Mouse (Mus musculus) forelimb bud, embryonic 11.5 days (tissue): ENCODE measurements at regions not wholly inside any gene's neighbourhood (a gene's known extent, or its start where the extent isn't known, plus 50 kb on each side); places are given as distances from the start of the nearest gene placed in this dataset.

Source experiments
- DNase-seq: peaks from one replicate; pipeline ENCODE4 v3.0.0-alpha.2; 2012; ENCODE audit warnings: low read depth, low spot score

- DNase-seq = no peak
Measured at GRCm38 (mm10) chr10:117515777-117516501, 113.4 kb upstream of the Cpm start.

- no peak for DNase-seq
Measured at GRCm38 (mm10) chr10:117515039-117515438, 114.3 kb upstream of the Cpm start.

GRCm38 (mm10) chr10:117513925-117514546 lies 115.3 kb upstream of the Cpm start:
- DNase-seq = no peak

- no peak for DNase-seq
Measured at GRCm38 (mm10) chr10:117512424-117513257, 116.7 kb upstream of the Cpm start.

GRCm38 (mm10) chr10:117511483-117512406 lies 117.6 kb upstream of the Cpm start:
- no peak for DNase-seq

- no peak for DNase-seq
Measured at GRCm38 (mm10) chr10:117510529-117511482, 118.5 kb upstream of the Cpm start.

GRCm38 (mm10) chr10:117510224-117510486 lies 119.1 kb upstream of the Cpm start:
- DNase-seq = no peak

GRCm38 (mm10) chr10:117509431-117510223 lies 119.7 kb upstream of the Cpm start:
- no peak for DNase-seq

- no peak for DNase-seq
Measured at GRCm38 (mm10) chr10:117506252-117506992, 122.9 kb upstream of the Cpm start.

GRCm38 (mm10) chr10:117505529-117505928 lies 123.8 kb upstream of the Cpm start:
- no peak for DNase-seq

GRCm38 (mm10) chr10:117505057-117505456 lies 124.2 kb upstream of the Cpm start:
- DNase-seq = no peak

GRCm38 (mm10) chr10:117504267-117504902 lies 124.6 kb upstream of the Cpsf6 start:
- no peak for DNase-seq

GRCm38 (mm10) chr10:117503222-117504184 lies 123.7 kb upstream of the Cpsf6 start:
- no peak for DNase-seq

- no peak for DNase-seq
Measured at GRCm38 (mm10) chr10:117502731-117503130, 122.9 kb upstream of the Cpsf6 start.

- no peak for DNase-seq
Measured at GRCm38 (mm10) chr10:117502135-117502534, 122.3 kb upstream of the Cpsf6 start.

GRCm38 (mm10) chr10:117501426-117501825 lies 121.6 kb upstream of the Cpsf6 start:
- no peak for DNase-seq

- no peak for DNase-seq
Measured at GRCm38 (mm10) chr10:117500457-117501108, 120.8 kb upstream of the Cpsf6 start.
